8 mouse cellular contexts compared by ENCODE assay signal in genomic region chr13:58157036-58157435, GRCm38 (mm10). TPM values are rescaled to one million over a fixed set of nuclear protein-coding genes. Genes with fewer than 3 reads are reported as not detected.
A peak's percentile ranks its signal among the peaks of the same experiment; 100 is the strongest.
DNase-seq lines count a peak whose midpoint lies in the region; ATAC-seq and TF ChIP-seq lines count a peak whose summit lies in the region.

No protein-coding gene starts in this region.

- H3K27me3 ChIP-seq in heart, embryonic 11.5 days (ENCODE audit: control insufficient read depth, insufficient read depth, low read length) = no peaks in the 10 kb centered on the region
- peaks cover 3% of the 10 kb centered on the region; the same call in 1 of the 2 replicates for H3K27me3 ChIP-seq in G1E (ENCODE audit: insufficient read depth, low read length)
- H3K27me3 ChIP-seq in limb, embryonic 15.5 days = no peaks in the 10 kb centered on the region
- no peaks in the 10 kb centered on the region for H3K27me3 ChIP-seq in small intestine, adult 2 months (ENCODE audit: control insufficient read depth, insufficient read depth, low read length)

- WGBS in heart, embryonic 11.5 days (ENCODE audit: insufficient replicate concordance) = 15% methylated on average over 8 of the region's 8 CpGs
- 25% methylated on average over 8 of the region's 8 CpGs for WGBS in limb, embryonic 15.5 days
- 11% methylated on average over 8 of the region's 8 CpGs for WGBS in small intestine, adult 2 months

- H3K36me3 ChIP-seq in heart, embryonic 11.5 days (ENCODE audit: control insufficient read depth, insufficient read depth, low read length) = peaks cover 10% of the 10 kb centered on the region
- H3K36me3 ChIP-seq in G1E (replicated peaks) = peaks cover 26% of the 10 kb centered on the region
- peaks cover 19% of the 10 kb centered on the region for H3K36me3 ChIP-seq in limb, embryonic 15.5 days
- peaks cover 18% of the 10 kb centered on the region for H3K36me3 ChIP-seq in small intestine, adult 2 months (ENCODE audit: control insufficient read depth, insufficient read depth, low read length)

- ATAC-seq in heart, embryonic 11.5 days (replicated peaks; ENCODE audit: insufficient number of reproducible peaks, low FRiP score, low TSS enrichment) = no peak
- peak; percentile 25; the same call in 1 of the 2 replicates for ATAC-seq in G1E (ENCODE audit: extremely low read depth, insufficient number of reproducible peaks, low FRiP score, poor library complexity, severe bottlenecking)
- ATAC-seq in limb, embryonic 15.5 days (ENCODE audit: insufficient number of reproducible peaks, low FRiP score, low TSS enrichment, low read depth) = no peak
- ATAC-seq in monocyte, adult 5-6 weeks (replicated peaks; ENCODE audit: insufficient number of reproducible peaks, low FRiP score, low TSS enrichment, poor library complexity, severe bottlenecking) = no peak

- no peak for TF ChIP-seq CTCF in G1E (IDR thresholded peaks at IDR 0.05; ENCODE audit: low read depth, low read length)
- TF ChIP-seq CTCF in embryonic fibroblast, embryonic 13.5 days (IDR thresholded peaks at IDR 0.05; ENCODE audit: borderline replicate concordance, insufficient read depth, low read length) = no peak
- TF ChIP-seq CTCF in small intestine, adult 2 months (IDR thresholded peaks at IDR 0.05; ENCODE audit: extremely low read depth, insufficient read length, insufficient replicate concordance, low read depth, low read length) = no peak

- no peak for TF ChIP-seq POLR2A in embryonic fibroblast, embryonic 13.5 days (IDR thresholded peaks at IDR 0.05; ENCODE audit: low read depth, low read length)
- TF ChIP-seq POLR2A in small intestine, adult 2 months (IDR thresholded peaks at IDR 0.05; ENCODE audit: low read depth, low read length) = no peak

- H3K4me3 ChIP-seq in heart, embryonic 11.5 days (ENCODE audit: low read depth, low read length) = peak overlapping the region; percentile 71
- peak overlapping the region; percentile 100 for H3K4me3 ChIP-seq in G1E (ENCODE audit: low read depth, low read length)
- H3K4me3 ChIP-seq in embryonic fibroblast, embryonic 13.5 days (ENCODE audit: insufficient read depth, low read length) = peak overlapping the region; percentile 93
- H3K4me3 ChIP-seq in limb, embryonic 15.5 days = peak overlapping the region; percentile 86
- H3K4me3 ChIP-seq in small intestine, adult 2 months (ENCODE audit: low read depth, low read length) = peak overlapping the region; percentile 98

- intact Hi-C loops in heart, postnatal 36 days (cut with DNase I) = loop anchor here (2.0 to 10.0 kb wide), 4 partner anchors 28 to 228 kb away; partner anchors contain the start of genes 2210016F16Rik, Hnrnpa0 and Ubqln1

- peak overlapping the region; percentile 75 for H3K4me2 ChIP-seq in heart, embryonic 11.5 days
- peak overlapping the region; percentile 95 for H3K4me2 ChIP-seq in limb, embryonic 15.5 days

- H3K27ac ChIP-seq in heart, embryonic 11.5 days (ENCODE audit: low read depth, low read length) = no peak overlapping the region
- no peak overlapping the region for H3K27ac ChIP-seq in embryonic fibroblast, embryonic 13.5 days (ENCODE audit: insufficient read depth, low read length)
- H3K27ac ChIP-seq in limb, embryonic 15.5 days = no peak overlapping the region
- no peak overlapping the region; the same call in 1 of the 2 replicates for H3K27ac ChIP-seq in small intestine, adult 2 months (ENCODE audit: insufficient read depth, low read depth, low read length)

- H3K9ac ChIP-seq in heart, embryonic 11.5 days (ENCODE audit: low read depth, low read length) = peak overlapping the region; percentile 59; the same call in 1 of the 2 replicates
- no peak overlapping the region for H3K9ac ChIP-seq in limb, embryonic 15.5 days

- H3K9me3 ChIP-seq in heart, embryonic 11.5 days (replicated peaks; ENCODE audit: control insufficient read depth, low read length) = peaks cover 2% of the 10 kb centered on the region
- H3K9me3 ChIP-seq in G1E (replicated peaks) = peaks cover 2% of the 10 kb centered on the region; the same call in 1 of the 2 replicates
- H3K9me3 ChIP-seq in limb, embryonic 15.5 days = no peaks in the 10 kb centered on the region

- no peak for DNase-seq in heart, postnatal 36 days
- DNase-seq in G1E (ENCODE audit: low spot score) = no peak
- no peak for DNase-seq in spleen, postnatal 10 days (ENCODE audit: low spot score in 2 of 2)

- 0 out of 2 replicates have a peak, but pooled peaks cover 7% of the 10 kb centered on the region for H3K4me1 ChIP-seq in heart, embryonic 11.5 days (ENCODE audit: control insufficient read depth, insufficient read depth, low read length)
- H3K4me1 ChIP-seq in G1E (ENCODE audit: insufficient read depth, low read depth, low read length) = peaks cover 24% of the 10 kb centered on the region
- no peaks in the 10 kb centered on the region for H3K4me1 ChIP-seq in embryonic fibroblast, embryonic 13.5 days (ENCODE audit: control insufficient read depth, insufficient read depth, low read length)
- H3K4me1 ChIP-seq in limb, embryonic 15.5 days = peaks cover 6% of the 10 kb centered on the region
- 0 out of 2 replicates have a peak, but pooled peaks cover 2% of the 10 kb centered on the region for H3K4me1 ChIP-seq in small intestine, adult 2 months (ENCODE audit: control insufficient read depth, insufficient read depth, insufficient read length, low read length)

RNA-seq across cellular contexts. Expression of gene Idnk, which starts 0.4 kb away (rescaled TPM):
- 30.7 and 32.5 TPM in 2 replicates for polyA plus RNA-seq in heart, embryonic 11.5 days (2014; fragmentation: Nextera tagmentation; extraction: Ambion mirVana)
- total RNA-seq in heart, postnatal 36 days (2021) = 10 to 100 TPM; 25.0 to 26.6 TPM
- 63.2 and 66.5 TPM in 2 replicates for total RNA-seq in G1E (2014; fragmentation: Nextera tagmentation)
- total RNA-seq in G1E (2017) = 46.4 and 46.7 TPM in 2 replicates
- 14.8 and 16.2 TPM in 2 replicates for polyA plus RNA-seq in G1E (2012)
- 20.0 and 27.7 TPM in 2 replicates for polyA plus RNA-seq in embryonic fibroblast, embryonic 13.5 days (2011; ENCODE audit: insufficient read length, low read depth, missing spikeins)
- 29.3 and 33.0 TPM in 2 replicates for polyA plus RNA-seq in limb, embryonic 15.5 days (2015; fragmentation: Nextera tagmentation; extraction: Ambion mirVana)
- 7.9 and 18.1 TPM in 2 replicates for polyA plus RNA-seq in small intestine, adult 2 months (2012; rRNA removed)
- total RNA-seq in monocyte, adult 5-6 weeks (2017) = 42.7 to 88.2 TPM (median 44.6 TPM) in 3 replicates

RNA-seq across cellular contexts. Expression of gene Hnrnpa0, which starts 28.7 kb away (rescaled TPM):
- polyA plus RNA-seq in heart, embryonic 11.5 days (2014; fragmentation: Nextera tagmentation; extraction: Ambion mirVana) = 18.2 and 21.7 TPM in 2 replicates
- 10 to 100 TPM; 62.0 to 76.3 TPM for total RNA-seq in heart, postnatal 36 days (2021)
- total RNA-seq in G1E (2014; fragmentation: Nextera tagmentation) = 63.4 and 64.9 TPM in 2 replicates
- total RNA-seq in G1E (2017) = 73.3 and 78.5 TPM in 2 replicates
- 550 and 843 TPM in 2 replicates for polyA plus RNA-seq in G1E (2012)
- 188 and 202 TPM in 2 replicates for polyA plus RNA-seq in embryonic fibroblast, embryonic 13.5 days (2011; ENCODE audit: insufficient read length, low read depth, missing spikeins)
- polyA plus RNA-seq in limb, embryonic 15.5 days (2015; fragmentation: Nextera tagmentation; extraction: Ambion mirVana) = 27.8 and 31.7 TPM in 2 replicates
- 44.5 and 94.1 TPM in 2 replicates for polyA plus RNA-seq in small intestine, adult 2 months (2012; rRNA removed)
- total RNA-seq in monocyte, adult 5-6 weeks (2017) = 47.3 to 65.4 TPM (median 52.6 TPM) in 3 replicates

RNA-seq across cellular contexts. Expression of gene Klhl3, which starts 43.6 kb away (rescaled TPM):
- 3.6 and 4.3 TPM in 2 replicates for polyA plus RNA-seq in heart, embryonic 11.5 days (2014; fragmentation: Nextera tagmentation; extraction: Ambion mirVana)
- 1 to 10 TPM; 1.7 to 2.5 TPM for total RNA-seq in heart, postnatal 36 days (2021)
- total RNA-seq in G1E (2014; fragmentation: Nextera tagmentation) (not detected in 2 replicates), G1E (2017) (0.05 and 0.06 TPM in 2 replicates)
- not detected in 2 replicates for polyA plus RNA-seq in G1E (2012)
- polyA plus RNA-seq in embryonic fibroblast, embryonic 13.5 days (2011; ENCODE audit: insufficient read length, low read depth, missing spikeins) = 0.43 and 0.53 TPM in 2 replicates
- polyA plus RNA-seq in limb, embryonic 15.5 days (2015; fragmentation: Nextera tagmentation; extraction: Ambion mirVana) = 2.8 and 3.7 TPM in 2 replicates
- polyA plus RNA-seq in small intestine, adult 2 months (2012; rRNA removed) = 0.33 and 0.43 TPM in 2 replicates
- total RNA-seq in monocyte, adult 5-6 weeks (2017) = 0.19 to 0.29 TPM in 2 of 3 replicates, not detected in the other

RNA-seq across cellular contexts. Expression of gene Ubqln1, which starts 58.4 kb away (rescaled TPM):
- 71.6 and 91.5 TPM in 2 replicates for polyA plus RNA-seq in heart, embryonic 11.5 days (2014; fragmentation: Nextera tagmentation; extraction: Ambion mirVana)
- total RNA-seq in heart, postnatal 36 days (2021) = 10 to 100 TPM; 47.8 to 49.6 TPM
- total RNA-seq in G1E (2014; fragmentation: Nextera tagmentation) (103 and 105 TPM in 2 replicates), G1E (2017) (78.1 and 84.1 TPM in 2 replicates)
- 81.7 and 84.0 TPM in 2 replicates for polyA plus RNA-seq in G1E (2012)
- polyA plus RNA-seq in embryonic fibroblast, embryonic 13.5 days (2011; ENCODE audit: insufficient read length, low read depth, missing spikeins) = 102 and 103 TPM in 2 replicates
- polyA plus RNA-seq in limb, embryonic 15.5 days (2015; fragmentation: Nextera tagmentation; extraction: Ambion mirVana) = 98.8 and 108 TPM in 2 replicates
- polyA plus RNA-seq in small intestine, adult 2 months (2012; rRNA removed) = 62.3 and 118 TPM in 2 replicates
- 45.1 to 61.2 TPM (median 45.8 TPM) in 3 replicates for total RNA-seq in monocyte, adult 5-6 weeks (2017)
